Mouse (Mus musculus) cerebellum, adult 9-10 months (tissue): ENCODE results near the gene Ptprn.
"Not testable (repeated sequence)": the region's sequence is repeated elsewhere in the genome, so short reads cannot be mapped to it uniquely, and the experiment has no call there.

ENCODE experiments used
- DNase-seq: peaks from one replicate; pipeline ENCODE4 v3.0.0; 2022

The Ptprn gene

GRCm38 (mm10) chr1:75252308-75252707 lies 12.0 kb downstream of the Ptprn start:
- peak; percentile 56 for DNase-seq

- DNase-seq = peak; percentile 90
Measured at GRCm38 (mm10) chr1:75251112-75251970, 13.0 kb downstream of the Ptprn start.

- DNase-seq = peak; percentile 80
Measured at GRCm38 (mm10) chr1:75250498-75250897, 13.8 kb downstream of the Ptprn start.

GRCm38 (mm10) chr1:75248041-75248772 lies 16.1 kb downstream of the Ptprn start:
- peak; percentile 66 for DNase-seq

- DNase-seq = peak; percentile 48
Measured at GRCm38 (mm10) chr1:75247071-75247930, 17.0 kb downstream of the Ptprn start.

GRCm38 (mm10) chr1:75244836-75245235 lies 19.5 kb downstream of the Ptprn start:
- peak; percentile 75 for DNase-seq

- peak; percentile 34 for DNase-seq
Measured at GRCm38 (mm10) chr1:75244175-75244826, 20.0 kb downstream of the Ptprn start.

- peak; percentile 46 for DNase-seq
Measured at GRCm38 (mm10) chr1:75243411-75243810, 20.9 kb downstream of the Ptprn start.

- DNase-seq = peak; percentile 67
Measured at GRCm38 (mm10) chr1:75239591-75239990, 24.7 kb downstream of the Ptprn start.

- DNase-seq = peak; percentile 91
Measured at GRCm38 (mm10) chr1:75236117-75237050, 27.9 kb downstream of the Ptprn start, which contains the start of gene Dnajb2. Gene Dnajb2 (plus strand): TSS chr1:75236406.

GRCm38 (mm10) chr1:75234606-75235005 lies 29.7 kb downstream of the Ptprn start:
- DNase-seq = peak; percentile 89

GRCm38 (mm10) chr1:75232489-75232888 lies 31.8 kb downstream of the Ptprn start:
- DNase-seq = not testable (repeated sequence)

GRCm38 (mm10) chr1:75231664-75232152 lies 32.6 kb downstream of the Ptprn start, which contains the start of gene A630095N17Rik:
Gene A630095N17Rik (minus strand): TSS chr1:75232102.
- no peak for DNase-seq

- DNase-seq = no peak
Measured at GRCm38 (mm10) chr1:75231224-75231623, 33.1 kb downstream of the Ptprn start.

- no peak for DNase-seq
Measured at GRCm38 (mm10) chr1:75230335-75230994, 33.8 kb downstream of the Ptprn start.

- no peak for DNase-seq
Measured at GRCm38 (mm10) chr1:75229158-75229557, 35.1 kb downstream of the Ptprn start.

GRCm38 (mm10) chr1:75227653-75228052 lies 36.6 kb downstream of the Ptprn start:
- no peak for DNase-seq

GRCm38 (mm10) chr1:75226138-75226537 lies 38.2 kb downstream of the Ptprn start:
- no peak for DNase-seq

GRCm38 (mm10) chr1:75225473-75225872 lies 38.8 kb downstream of the Ptprn start:
- no peak for DNase-seq

GRCm38 (mm10) chr1:75223532-75223931 lies 40.8 kb downstream of the Ptprn start:
- DNase-seq = no peak
